Mouse (Mus musculus): ENCODE measurements around the gene Lzic. TPM values are rescaled to one million over a fixed set of nuclear protein-coding genes. Genes with fewer than 3 reads are reported as not detected.

Lzic gene
- total RNA-seq, 2 experiments from 2014 or later, result 16.8 to 17.4 TPM

DNA sequence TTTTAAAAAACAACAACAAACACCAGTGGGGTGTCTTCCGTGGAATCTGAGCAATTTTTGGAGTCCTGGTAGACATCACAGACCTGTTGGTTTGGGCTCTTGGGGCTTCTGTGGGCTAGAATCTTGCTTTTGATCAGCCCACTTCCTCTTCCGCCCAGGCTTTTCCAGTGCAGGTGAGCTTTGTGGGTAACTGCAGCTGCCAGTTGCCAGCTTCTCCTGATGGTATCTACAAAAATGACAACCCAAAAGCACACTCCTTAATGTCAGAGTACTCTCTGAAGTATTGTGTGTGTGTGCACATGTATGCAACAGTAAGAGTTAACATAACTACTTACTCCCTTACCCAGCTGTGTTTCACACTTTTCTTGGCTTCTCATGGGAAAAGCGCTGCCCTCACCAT, 15.5 kb upstream of the Lzic start:
- DNase-seq (ENCODE audit: low spot score in 2 of 2), result no peak
- intact Hi-C loops (cut with DNase I), result no loop called here

DNA sequence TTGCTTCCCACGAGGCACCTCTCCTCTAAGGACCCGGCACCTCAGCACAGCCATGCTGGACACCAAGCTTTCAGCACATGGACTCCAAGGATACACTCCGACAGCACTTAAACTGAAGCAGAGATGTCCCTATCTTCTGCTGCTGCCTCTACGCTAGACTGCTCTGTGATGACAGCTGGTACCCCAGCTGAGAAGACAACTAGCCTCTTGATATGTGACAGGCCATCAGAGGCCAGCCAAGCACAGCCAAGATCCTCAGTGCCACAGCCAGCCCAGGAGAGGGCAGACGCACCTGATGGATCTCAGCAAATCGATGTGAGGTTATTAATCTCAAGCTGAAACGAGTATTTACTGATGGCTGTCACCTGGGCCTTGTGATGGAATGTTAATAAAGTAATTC, 9.9 kb upstream of the Lzic start:
- DNase-seq (ENCODE audit: low spot score in 2 of 2), result no peak
- intact Hi-C loops (cut with DNase I), result no loop called here

GRCm38 (mm10) chr4:149477078-149477477, 8.0 kb upstream of the Lzic start, which contains the start of gene Tmem274:
Gene Tmem274, plus strand, starts transcription at chr4:149477378.
- intact Hi-C loops (cut with DNase I), result no loop called here
- no peak for DNase-seq (ENCODE audit: low spot score in 2 of 2)

DNA sequence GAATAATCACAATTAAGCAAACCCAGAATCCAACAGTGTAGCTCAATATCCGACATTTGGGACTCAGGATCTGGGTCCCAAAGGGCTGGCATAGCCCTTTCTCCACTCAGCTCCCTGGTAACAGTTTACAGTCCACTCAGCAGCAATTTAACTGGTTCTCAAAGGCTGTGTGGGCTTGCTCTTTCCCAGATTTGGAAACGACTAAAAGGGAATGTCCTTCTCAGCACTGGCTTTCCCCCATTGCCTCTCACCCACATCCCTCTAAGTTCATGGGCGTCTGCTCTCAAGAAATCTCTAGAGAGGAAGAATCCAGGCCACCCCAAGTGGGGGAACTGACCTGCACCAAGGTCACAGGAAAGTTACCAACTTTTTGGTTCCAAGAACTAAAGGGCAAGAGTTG, 463 bp upstream of the Lzic start:
- DNase-seq (ENCODE audit: low spot score in 2 of 2), result peak in 1 of 2 experiments; percentile 10
- intact Hi-C loops (cut with DNase I), result no loop called here

- peak in 1 of 2 experiments; percentile 14 for DNase-seq (ENCODE audit: low spot score in 2 of 2)
- intact Hi-C loops (cut with DNase I), result loop anchor here (5.0 kb wide), 1 partner anchor 56 kb away; no protein-coding TSS in a partner anchor
Observed at GRCm38 (mm10) chr4:149485825-149486206, 787 bp downstream of the Lzic start.

GRCm38 (mm10) chr4:149487729-149488128, 2.7 kb downstream of the Lzic start:
- intact Hi-C loops (cut with DNase I), result loop anchor here (5.0 kb wide), 1 partner anchor 55 kb away; no protein-coding TSS in a partner anchor
- no peak for DNase-seq (ENCODE audit: low spot score in 2 of 2)

DNA sequence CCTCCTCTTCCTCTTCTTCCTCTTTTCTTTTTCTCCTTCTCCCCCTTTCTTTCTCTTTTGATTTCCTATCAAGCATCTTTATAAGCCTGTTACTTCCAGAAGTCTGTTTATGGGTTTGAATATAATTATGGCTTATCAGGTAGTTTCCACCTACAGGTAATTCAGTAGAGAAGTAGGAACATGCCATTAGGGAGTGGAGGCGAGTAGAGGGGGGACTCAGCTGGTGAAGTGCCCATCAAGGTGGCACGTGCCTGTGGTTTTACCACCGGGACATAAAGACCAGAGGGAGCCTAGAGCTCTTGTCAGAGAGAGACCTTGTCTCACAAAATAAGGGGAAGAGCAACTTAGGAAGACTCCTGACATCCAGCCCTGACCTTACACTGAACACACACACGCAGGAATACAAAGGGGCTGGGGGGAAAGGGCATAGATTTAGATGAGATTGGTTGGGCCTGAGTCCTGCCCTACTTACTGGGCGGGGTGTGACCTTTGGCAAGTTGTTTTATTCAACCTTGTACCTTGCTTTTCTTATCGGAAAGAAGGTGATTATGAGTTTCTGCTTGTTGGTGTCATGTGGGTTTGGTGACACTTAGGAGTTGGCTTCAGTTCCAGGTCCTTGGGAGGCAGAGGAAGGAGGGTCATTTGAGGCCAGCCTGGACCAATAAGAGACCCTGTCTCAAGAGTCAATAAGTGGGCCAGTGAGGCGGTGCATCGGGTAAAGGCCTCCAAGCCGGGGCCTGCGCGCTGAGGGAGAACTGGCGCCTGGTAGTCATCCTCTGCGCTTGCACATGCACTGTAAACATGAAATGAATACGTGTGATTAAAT, 4.6 kb downstream of the Lzic start:
- intact Hi-C loops (cut with DNase I), result loop anchor here (5.0 kb wide), 1 partner anchor 53 kb away; no protein-coding TSS in a partner anchor
- no peak for DNase-seq (ENCODE audit: low spot score in 2 of 2)

DNA sequence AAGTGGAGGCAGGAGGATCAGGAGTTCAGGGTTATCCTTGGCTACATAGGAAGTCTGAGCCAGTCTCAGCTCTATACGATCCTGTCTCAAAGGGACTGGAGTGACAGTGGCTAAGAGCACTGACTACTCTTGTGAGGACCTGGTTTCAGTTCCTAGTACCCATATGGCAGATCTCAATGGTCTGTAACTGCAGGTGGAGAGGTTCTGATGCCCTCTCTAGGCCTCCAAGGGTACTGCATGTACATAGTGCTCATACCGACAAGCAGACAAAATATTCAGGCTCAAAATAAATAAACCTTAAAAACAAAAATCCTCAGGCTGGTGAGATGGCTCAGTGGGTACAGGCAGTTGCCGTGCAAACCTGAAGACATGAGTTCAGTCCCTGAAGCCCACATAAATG, 6.1 kb downstream of the Lzic start:
- no peak for DNase-seq (ENCODE audit: low spot score in 2 of 2)
- intact Hi-C loops (cut with DNase I), result no loop called here

DNA sequence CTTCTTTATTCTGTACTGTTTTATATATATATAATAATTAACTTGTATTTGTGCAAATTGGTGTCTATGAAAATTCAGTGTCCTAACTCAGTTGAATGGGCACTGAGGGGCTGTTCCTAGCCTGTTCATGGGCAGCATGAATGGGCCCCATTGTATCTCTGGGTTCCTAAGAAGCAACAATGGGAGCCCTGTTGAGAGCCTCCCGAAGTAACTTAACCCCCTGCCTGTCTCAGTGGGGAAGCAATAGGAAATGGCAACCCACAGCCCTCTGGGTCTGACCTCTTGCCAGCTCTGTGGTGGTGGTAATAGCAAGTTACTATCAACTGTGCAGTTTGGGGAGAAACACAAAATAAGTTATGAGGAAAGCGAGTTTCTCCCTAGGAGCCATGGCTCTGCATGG, 11.6 kb downstream of the Lzic start:
- intact Hi-C loops (cut with DNase I), result no loop called here
- no peak for DNase-seq (ENCODE audit: low spot score in 2 of 2)

DNA sequence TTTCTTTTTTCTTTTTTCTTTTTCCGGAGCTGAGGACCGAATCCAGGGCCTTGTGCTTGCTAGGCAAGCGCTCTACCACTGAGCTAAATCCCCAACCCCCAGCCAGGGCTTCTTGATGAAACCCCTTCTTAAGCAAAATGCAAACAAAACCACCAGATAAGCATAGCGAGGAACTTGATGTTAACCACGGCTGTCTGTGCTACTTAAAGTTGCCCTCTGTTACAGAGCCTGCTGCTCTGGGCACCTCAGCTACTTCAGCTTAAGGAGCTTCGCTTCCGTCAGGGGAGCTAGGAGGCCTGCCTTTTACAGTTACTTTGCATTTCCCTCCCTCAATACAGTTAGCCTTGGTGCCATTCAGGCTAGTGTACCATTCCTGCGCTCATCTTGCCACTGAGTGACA, 13.9 kb downstream of the Lzic start:
- no peak for DNase-seq (ENCODE audit: low spot score in 2 of 2)
- intact Hi-C loops (cut with DNase I), result no loop called here

DNA sequence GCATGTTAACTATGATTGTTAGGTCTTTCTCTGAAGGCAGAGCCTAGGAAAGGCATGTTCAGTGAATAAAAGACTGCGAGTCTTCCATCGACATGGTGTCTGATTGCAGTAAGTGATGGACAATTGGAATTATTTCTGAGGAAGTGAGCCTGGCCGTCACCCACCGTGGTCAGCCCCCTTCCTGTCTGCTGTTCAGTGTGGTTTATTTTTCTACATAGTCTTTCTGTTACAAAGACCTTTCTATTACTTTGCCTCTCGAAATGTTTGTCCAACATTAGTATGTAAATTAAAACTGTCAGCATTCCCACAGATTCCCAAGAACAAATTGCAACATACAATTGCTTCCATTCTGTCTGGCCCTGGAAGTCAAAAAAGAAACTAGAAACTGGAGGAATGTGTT, 14.8 kb downstream of the Lzic start:
- intact Hi-C loops (cut with DNase I), result no loop called here
- DNase-seq (ENCODE audit: low spot score in 2 of 2), result no peak

GRCm38 (mm10) chr4:149504363-149504762, 19.3 kb downstream of the Lzic start:
- intact Hi-C loops (cut with DNase I), result no loop called here
- DNase-seq (ENCODE audit: low spot score in 2 of 2), result no peak

DNA sequence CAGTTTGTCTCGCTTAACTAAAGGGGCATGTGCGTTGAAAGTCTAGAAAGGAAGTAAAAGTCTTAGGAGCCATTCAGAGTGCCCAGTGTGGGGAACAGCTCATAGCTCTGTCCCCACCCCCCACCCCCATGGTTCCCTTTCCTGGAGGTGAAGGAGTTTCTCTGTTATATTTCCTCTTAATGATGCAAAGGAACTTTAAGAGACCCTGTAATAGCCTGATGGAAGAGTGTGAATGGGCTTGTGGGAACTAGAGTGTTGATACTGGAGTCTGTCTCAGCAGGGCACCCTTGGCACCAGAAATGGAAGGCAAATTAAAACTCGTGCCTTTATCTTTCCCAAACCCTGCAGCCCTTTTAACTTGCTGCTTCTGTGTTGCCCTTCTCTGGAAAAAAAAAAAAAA, 19.8 kb downstream of the Lzic start:
- intact Hi-C loops (cut with DNase I), result no loop called here
- DNase-seq (ENCODE audit: low spot score in 2 of 2), result no peak

- no peak for DNase-seq (ENCODE audit: low spot score in 2 of 2)
- intact Hi-C loops (cut with DNase I), result no loop called here
Observed at GRCm38 (mm10) chr4:149505261-149505967, 20.4 kb downstream of the Lzic start.

GRCm38 (mm10) chr4:149506904-149507303, 21.9 kb downstream of the Lzic start:
- intact Hi-C loops (cut with DNase I), result no loop called here
- DNase-seq (ENCODE audit: low spot score in 2 of 2), result no peak

GRCm38 (mm10) chr4:149511221-149511646, 26.2 kb downstream of the Lzic start:
- intact Hi-C loops (cut with DNase I), result no loop called here
- DNase-seq (ENCODE audit: low spot score in 2 of 2), result no peak

DNA sequence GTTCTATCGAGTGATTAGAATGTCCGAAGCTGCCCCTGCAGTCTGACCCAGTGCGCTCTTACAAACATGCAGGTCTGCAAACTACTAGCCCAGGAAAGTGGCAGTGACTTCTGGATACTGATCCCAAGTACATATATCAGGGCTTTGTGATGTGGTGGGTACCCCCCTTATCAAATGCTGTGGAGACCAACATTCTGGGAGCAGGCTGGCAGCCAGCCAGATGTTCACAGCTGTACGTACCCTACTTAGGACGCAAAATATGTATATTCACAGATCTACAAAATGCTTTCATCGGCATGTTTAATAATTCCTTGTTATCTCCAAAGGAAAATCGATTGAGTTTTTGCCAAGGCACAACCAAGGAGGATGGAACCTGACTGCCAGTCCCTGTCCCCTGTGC, 27.0 kb downstream of the Lzic start:
- no peak for DNase-seq (ENCODE audit: low spot score in 2 of 2)
- intact Hi-C loops (cut with DNase I), result no loop called here

GRCm38 (mm10) chr4:149515706-149516105, 30.7 kb downstream of the Lzic start:
- no peak for DNase-seq (ENCODE audit: low spot score in 2 of 2)
- intact Hi-C loops (cut with DNase I), result no loop called here

GRCm38 (mm10) chr4:149517868-149518340, 32.9 kb downstream of the Lzic start, which contains the start of gene Ctnnbip1:
Gene Ctnnbip1, plus strand, starts transcription at chr4:149518236.
- intact Hi-C loops (cut with DNase I), result no loop called here
- peak; percentile 93 to 96 for DNase-seq (ENCODE audit: low spot score in 2 of 2)

DNA sequence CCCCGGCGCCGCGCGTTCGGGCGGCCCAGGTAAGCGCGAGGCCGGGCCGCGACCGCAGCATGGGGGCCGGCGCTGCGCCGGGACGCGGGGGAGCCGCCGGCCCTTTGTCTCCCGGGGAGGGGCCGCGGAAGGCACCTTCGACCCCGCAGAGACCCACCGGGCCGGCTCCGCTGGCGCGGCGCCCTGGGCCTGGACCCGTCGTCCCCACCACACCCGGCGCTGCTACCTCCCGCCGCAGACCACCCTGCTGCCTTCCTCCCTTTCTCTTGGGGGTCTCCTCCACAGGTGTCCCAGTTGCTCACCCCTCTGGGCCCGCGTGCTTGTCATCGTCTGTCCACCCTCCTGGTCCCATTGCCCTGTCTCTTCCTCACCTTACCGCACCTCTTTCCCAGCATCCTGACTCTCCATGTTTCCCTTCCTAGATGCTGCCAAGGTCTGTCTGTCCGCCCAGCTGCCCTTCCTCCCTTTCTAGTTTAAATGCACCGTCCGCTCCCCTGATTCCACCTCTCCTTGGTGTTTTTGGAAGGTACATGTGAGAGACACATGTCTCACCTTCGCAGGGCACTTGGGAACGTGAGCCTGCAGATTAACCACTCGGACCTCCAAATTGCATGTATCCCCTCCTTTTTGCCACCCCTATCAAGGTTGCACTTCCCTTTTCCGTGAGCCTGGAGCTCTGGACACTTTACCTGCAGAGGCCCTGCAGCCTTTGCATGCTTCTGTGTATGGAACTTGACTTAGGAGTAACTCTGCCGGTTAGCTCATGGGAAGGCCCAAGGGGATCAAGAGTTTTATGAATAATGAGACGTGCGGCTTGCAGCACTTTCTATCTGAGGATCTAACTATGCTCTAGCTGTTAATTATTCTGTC, 33.6 kb downstream of the Lzic start:
- intact Hi-C loops (cut with DNase I), result no loop called here
- DNase-seq (ENCODE audit: low spot score in 2 of 2), result no peak

All from left cerebral cortex, postnatal 36 days (tissue).